Mouse (Mus musculus): ENCODE measurements around the gene Ap4b1.
A peak's percentile ranks its signal among the peaks of the same experiment; 100 is the strongest.
"Not testable (repeated sequence)": the region's sequence is repeated elsewhere in the genome, so short reads cannot be mapped to it uniquely, and the experiment has no call there.

Ap4b1 gene

GRCm38 (mm10) chr3:103799507-103799906, 9.8 kb upstream of the Ap4b1 start:
- no peak for DNase-seq (ENCODE audit: low read depth, low spot score)

GRCm38 (mm10) chr3:103801631-103802531, 7.4 kb upstream of the Ap4b1 start:
- no peak for DNase-seq (ENCODE audit: low read depth, low spot score)

GRCm38 (mm10) chr3:103802861-103803260, 6.5 kb upstream of the Ap4b1 start:
- DNase-seq (ENCODE audit: low read depth, low spot score) = no peak

GRCm38 (mm10) chr3:103805671-103806070, 3.6 kb upstream of the Ap4b1 start:
- DNase-seq (ENCODE audit: low read depth, low spot score) = no peak

- DNase-seq (ENCODE audit: low read depth, low spot score) = no peak
Observed at GRCm38 (mm10) chr3:103809799-103810150, 455 bp downstream of the Ap4b1 start.

GRCm38 (mm10) chr3:103810967-103811366, 1.6 kb downstream of the Ap4b1 start:
- no peak for DNase-seq (ENCODE audit: low read depth, low spot score)

GRCm38 (mm10) chr3:103827548-103827947, 18.2 kb downstream of the Ap4b1 start:
- DNase-seq (ENCODE audit: low read depth, low spot score) = no peak

GRCm38 (mm10) chr3:103829036-103829435, 19.7 kb downstream of the Ap4b1 start:
- DNase-seq (ENCODE audit: low read depth, low spot score) = no peak

GRCm38 (mm10) chr3:103830681-103831080, 21.4 kb downstream of the Ap4b1 start:
- not testable (repeated sequence) for DNase-seq (ENCODE audit: low read depth, low spot score)

GRCm38 (mm10) chr3:103831146-103831545, 21.8 kb downstream of the Ap4b1 start:
- DNase-seq (ENCODE audit: low read depth, low spot score) = no peak

GRCm38 (mm10) chr3:103832426-103832825, 23.1 kb downstream of the Ap4b1 start, which contains the start of gene Bcl2l15:
Gene Bcl2l15, plus strand, starts transcription at chr3:103832601.
- no peak for DNase-seq (ENCODE audit: low read depth, low spot score)

GRCm38 (mm10) chr3:103834001-103834400, 24.7 kb downstream of the Ap4b1 start:
- no peak for DNase-seq (ENCODE audit: low read depth, low spot score)

GRCm38 (mm10) chr3:103835272-103835950, 26.1 kb downstream of the Ap4b1 start:
- no peak for DNase-seq (ENCODE audit: low read depth, low spot score)

- DNase-seq (ENCODE audit: low read depth, low spot score) = no peak
Observed at GRCm38 (mm10) chr3:103835951-103836310, 26.6 kb downstream of the Ap4b1 start.

- DNase-seq (ENCODE audit: low read depth, low spot score) = no peak
Observed at GRCm38 (mm10) chr3:103836453-103836852, 27.1 kb downstream of the Ap4b1 start.

GRCm38 (mm10) chr3:103839711-103840110, 30.4 kb downstream of the Ap4b1 start:
- no peak for DNase-seq (ENCODE audit: low read depth, low spot score)

GRCm38 (mm10) chr3:103840195-103840594, 30.9 kb downstream of the Ap4b1 start:
- not testable (repeated sequence) for DNase-seq (ENCODE audit: low read depth, low spot score)

GRCm38 (mm10) chr3:103840946-103841345, 31.6 kb downstream of the Ap4b1 start:
- not testable (repeated sequence) for DNase-seq (ENCODE audit: low read depth, low spot score)

GRCm38 (mm10) chr3:103850644-103851363, 41.5 kb downstream of the Ap4b1 start:
- peak; percentile 24 for DNase-seq (ENCODE audit: low read depth, low spot score)

GRCm38 (mm10) chr3:103851481-103851880, 42.2 kb downstream of the Ap4b1 start:
- DNase-seq (ENCODE audit: low read depth, low spot score) = no peak

- DNase-seq (ENCODE audit: low read depth, low spot score) = no peak
Observed at GRCm38 (mm10) chr3:103851882-103852281, 42.6 kb downstream of the Ap4b1 start.
